Mouse (Mus musculus) hindbrain, embryonic 11.5 days (tissue): ENCODE results near the gene Mrps15. TPM values are rescaled to one million over a fixed set of nuclear protein-coding genes. Genes with fewer than 3 reads are reported as not detected.
"Not testable (repeated sequence)": the region's sequence is repeated elsewhere in the genome, so short reads cannot be mapped to it uniquely, and the experiment has no call there.

ENCODE experiments used
- ATAC-seq: fragments of 200-750 bp; cut with Nextera tagmentation; 2 replicates; pipeline ENCODE4 v1.8.0; 2017; ENCODE audit warnings: mild to moderate bottlenecking, moderate TSS enrichment, moderate library complexity; ENCODE audit not compliant: low FRiP score
- DNase-seq: peaks from one replicate; pipeline ENCODE4 v3.0.0-alpha.2; 2015; ENCODE audit warnings: low spot score
- H3K27ac ChIP-seq: fragments of 300-500 bp; sonication (generic); 2 replicates; pipeline ENCODE4 v1.5.1; 2014; ENCODE audit warnings: mild to moderate bottlenecking, low read depth, low read length
- H3K27me3 ChIP-seq: fragments of 300-500 bp; sonication (generic); 2 replicates; pipeline ENCODE4 v1.6.1; 2014; ENCODE audit warnings: mild to moderate bottlenecking, low read length, moderate library complexity, mixed read lengths; ENCODE audit not compliant: control insufficient read depth, insufficient read depth
- H3K36me3 ChIP-seq: fragments of 300-500 bp; sonication (generic); 2 replicates; pipeline ENCODE4 v1.6.1; 2014; ENCODE audit warnings: mild to moderate bottlenecking, low read length, moderate library complexity, mixed read lengths; ENCODE audit not compliant: control insufficient read depth, insufficient read depth
- H3K4me1 ChIP-seq: fragments of 300-500 bp; sonication (generic); replicated peaks from 2 replicates; pipeline ENCODE4 v1.6.1; 2014; ENCODE audit warnings: low read length, mixed read lengths; ENCODE audit not compliant: control insufficient read depth, insufficient read depth
- H3K4me2 ChIP-seq: fragments of 300-500 bp; sonication (generic); replicated peaks from 2 replicates; pipeline ENCODE4 v1.6.1; 2014; ENCODE audit warnings: mild to moderate bottlenecking, low read depth, low read length
- H3K4me3 ChIP-seq: fragments of 300-500 bp; sonication (generic); 2 replicates; pipeline ENCODE4 v1.5.1; 2014; ENCODE audit warnings: low read depth, low read length
- H3K9ac ChIP-seq: fragments of 300-500 bp; sonication (generic); 2 replicates; pipeline ENCODE4 v1.6.1; 2014; ENCODE audit warnings: low read depth, low read length
- H3K9me3 ChIP-seq: fragments of 300-500 bp; sonication (generic); 2 replicates; pipeline ENCODE4 v1.6.1; 2016; ENCODE audit warnings: low read length; ENCODE audit not compliant: control insufficient read depth
- WGBS: fragments of 180-500 bp; shearing (Covaris S2); extraction: QIAGEN DNeasy Blood & Tissue Kit; methylation state at CpG from one replicate; pipeline ENCODE4 v1.1.7; 2014; 5-methylcytosine and 5-hydroxymethylcytosine counted together
- polyA plus RNA-seq: library from polyadenylated mRNA; unstranded; fragments of >200 nt; fragmentation: Nextera tagmentation; extraction: Ambion mirVana; gene quantifications from 2 replicates; pipeline ENCODE4 v1.2.1, GENCODE M21; 2014

Gene Mrps15
- polyA plus RNA-seq, 1 experiment from 2014 or later: 155 TPM

GRCm38 (mm10) chr4:126090101-126090847 is 43.5 kb downstream of the Mrps15 start:
- no peak overlapping the region for H3K4me2 ChIP-seq
- 78% methylated on average over 7 of the region's 7 CpGs for WGBS
- H3K9ac ChIP-seq: no peak overlapping the region
- H3K27ac ChIP-seq: no peak overlapping the region
- no peaks in the 10 kb centered on the region for H3K4me1 ChIP-seq
- no peaks in the 10 kb centered on the region for H3K9me3 ChIP-seq
- no peaks in the 10 kb centered on the region for H3K27me3 ChIP-seq
- DNase-seq: no peak
- no peak overlapping the region for H3K4me3 ChIP-seq
- no peak for ATAC-seq
- H3K36me3 ChIP-seq: no peaks in the 10 kb centered on the region

DNA sequence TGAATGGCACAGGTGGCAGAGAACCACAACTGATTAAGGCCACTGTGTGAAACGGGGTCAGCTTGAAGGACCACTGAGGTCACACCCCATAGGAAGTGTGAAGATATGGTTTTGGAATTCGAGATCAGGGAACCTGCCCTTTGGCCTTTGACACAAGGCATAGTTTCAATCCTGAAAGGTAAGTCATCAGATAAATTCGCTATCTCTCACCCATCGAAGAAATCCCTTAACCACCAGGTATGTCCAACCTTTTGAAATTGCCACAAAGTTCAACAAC is 44.1 kb downstream of the Mrps15 start:
- 78% methylated on average over 4 of the region's 4 CpGs for WGBS
- no peak overlapping the region for H3K27ac ChIP-seq
- DNase-seq (no peak), ATAC-seq (no peak)
- H3K9ac ChIP-seq: no peak overlapping the region
- no peaks in the 10 kb centered on the region for H3K4me1 ChIP-seq
- no peak overlapping the region for H3K4me2 ChIP-seq
- no peak overlapping the region for H3K4me3 ChIP-seq
- H3K9me3 ChIP-seq: no peaks in the 10 kb centered on the region
- no peaks in the 10 kb centered on the region for H3K27me3 ChIP-seq
- no peaks in the 10 kb centered on the region for H3K36me3 ChIP-seq

DNA sequence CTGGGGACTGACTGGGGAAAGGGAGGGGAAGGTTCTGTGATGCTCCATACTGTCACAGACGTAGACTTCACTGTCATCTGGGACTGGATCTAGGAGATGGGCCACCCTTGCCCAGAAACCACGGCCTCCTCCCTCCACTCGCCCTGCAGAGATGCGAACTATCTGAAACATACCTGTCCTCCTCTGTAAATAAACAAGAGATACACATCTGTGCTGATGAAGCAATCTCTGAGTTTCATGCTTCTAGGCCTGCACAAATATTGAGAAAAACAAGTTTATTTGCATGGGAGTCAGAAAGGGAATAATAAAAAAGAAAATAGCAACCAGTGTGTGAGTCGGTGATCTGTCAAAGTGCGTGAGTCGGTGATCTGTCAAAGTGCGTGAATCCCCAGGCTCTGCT is 45.1 kb downstream of the Mrps15 start:
- ATAC-seq: no peak
- no peak overlapping the region for H3K27ac ChIP-seq
- H3K4me2 ChIP-seq: no peak overlapping the region
- no peaks in the 10 kb centered on the region for H3K4me1 ChIP-seq
- H3K9me3 ChIP-seq: no peaks in the 10 kb centered on the region
- WGBS: 85% methylated on average over 8 of the region's 8 CpGs
- H3K9ac ChIP-seq: no peak overlapping the region
- H3K27me3 ChIP-seq: no peaks in the 10 kb centered on the region
- DNase-seq: no peak
- no peak overlapping the region for H3K4me3 ChIP-seq
- H3K36me3 ChIP-seq: no peaks in the 10 kb centered on the region

DNA sequence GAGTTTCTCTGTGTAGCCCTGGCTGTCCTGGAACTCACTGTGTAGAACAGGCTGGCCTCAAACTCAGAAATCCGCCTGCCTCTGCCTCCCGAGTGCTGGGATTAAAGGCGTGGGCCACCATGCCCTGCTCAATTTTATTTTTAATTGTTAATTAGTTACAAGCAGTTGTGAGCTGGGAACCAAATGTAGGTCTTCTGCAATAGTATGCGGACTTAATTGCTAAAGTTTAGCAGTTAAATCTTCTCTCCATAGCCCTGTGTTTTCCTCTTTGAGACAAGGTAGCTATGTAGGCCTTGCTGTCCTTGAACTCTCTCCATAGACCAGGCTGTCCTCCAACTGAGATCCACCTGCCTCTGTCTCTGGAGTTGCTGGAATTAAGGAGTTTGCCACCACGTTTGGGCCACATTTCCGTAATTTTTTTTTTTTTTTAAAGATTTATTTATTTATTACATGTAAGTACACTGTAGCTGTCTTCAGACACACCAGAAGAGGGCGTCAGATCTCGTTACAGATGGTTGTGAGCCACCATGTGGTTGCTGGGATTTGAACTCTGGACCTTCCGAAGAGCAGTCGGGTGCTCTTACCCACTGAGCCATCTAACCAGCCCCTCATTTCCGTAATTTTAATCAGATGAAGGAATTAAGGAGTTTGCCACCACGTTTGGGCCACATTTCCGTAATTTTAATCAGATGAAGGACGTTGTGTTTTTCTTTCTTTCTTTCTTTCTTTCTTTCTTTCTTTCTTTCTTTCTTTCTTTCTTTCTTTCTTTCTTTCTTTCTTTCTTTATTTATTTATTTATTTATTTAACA is 49.1 kb downstream of the Mrps15 start:
- H3K27ac ChIP-seq, DNase-seq, H3K9ac ChIP-seq, H3K36me3 ChIP-seq, ATAC-seq, H3K4me3 ChIP-seq, H3K27me3 ChIP-seq, H3K4me1 ChIP-seq, H3K9me3 ChIP-seq: not testable (repeated sequence)
- WGBS: 57% methylated on average over 14 of the region's 14 CpGs
- H3K4me2 ChIP-seq: peak overlapping the region; percentile 55; the same call in 1 of the 2 replicates

DNA sequence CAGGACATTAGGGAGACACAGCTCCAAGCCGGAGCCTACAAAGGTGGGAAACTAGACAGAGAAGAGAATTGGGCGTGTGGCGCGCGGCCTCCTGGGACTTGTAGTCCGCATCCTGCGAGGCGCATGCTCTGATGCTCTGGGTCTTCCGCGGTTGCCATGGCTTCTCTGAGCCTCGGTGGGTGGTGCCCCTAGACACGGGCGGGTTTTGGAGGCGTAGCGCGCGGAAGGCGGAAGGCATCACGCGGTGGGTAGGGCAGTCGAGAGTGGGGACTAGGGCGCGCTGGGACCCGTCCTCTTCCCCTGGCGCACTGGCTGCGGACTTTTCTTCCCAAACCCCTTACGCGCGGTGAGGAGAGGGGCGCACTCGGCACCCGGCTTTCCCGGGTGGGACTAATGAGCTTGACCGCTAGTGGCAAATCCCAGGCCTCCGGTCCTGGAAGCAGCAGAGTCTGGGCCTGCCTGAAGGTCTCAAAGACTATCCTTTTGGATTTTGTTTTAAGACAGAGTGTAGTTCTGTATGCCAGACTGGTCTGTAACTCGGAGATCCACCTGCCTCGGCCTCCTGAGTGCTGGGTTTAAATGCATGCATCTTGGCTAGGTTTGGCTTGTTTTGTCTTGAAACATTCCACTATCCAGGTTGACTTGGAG is 49.9 kb downstream of the Mrps15 start, which contains the start of gene Lsm10:
Gene Lsm10, plus strand, starts transcription at position 160 of the 648 bp plus-strand sequence.
- 5% methylated on average over 35 of the region's 37 CpGs for WGBS
- peak within 1 kb of the TSS; percentile 70 for H3K27ac ChIP-seq
- peak within 1 kb of the TSS; percentile 75 for H3K9ac ChIP-seq

GRCm38 (mm10) chr4:126097711-126098253 is 51.1 kb downstream of the Mrps15 start:
- DNase-seq (no peak), ATAC-seq (no peak)
- Histone ChIP-seq H3K36me3 (no peaks in the 10 kb centered on the region), H3K4me3 (no peak overlapping the region), H3K9me3 (no peaks in the 10 kb centered on the region), H3K27ac (no peak overlapping the region), H3K9ac (no peak overlapping the region), H3K27me3 (no peaks in the 10 kb centered on the region), H3K4me1 (no peaks in the 10 kb centered on the region), H3K4me2 (no peak overlapping the region)
- 93% methylated on average over 20 of the region's 20 CpGs for WGBS

More for the DNA sequence above, 49.9 kb downstream of the Mrps15 start, which contains the start of gene Lsm10:
- Histone ChIP-seq H3K36me3 (no peaks in the 10 kb centered on the region), H3K9me3 (no peaks in the 10 kb centered on the region), H3K4me3 (peak within 1 kb of the TSS; percentile 62), H3K27me3 (no peaks in the 10 kb centered on the region), H3K4me2 (peak within 1 kb of the TSS; percentile 55), H3K4me1 (no peaks in the 10 kb centered on the region)
- DNase-seq (peak; percentile 96), ATAC-seq (peak; percentile 97)

- DNase-seq (no peak), ATAC-seq (no peak)
- H3K9me3 ChIP-seq: no peaks in the 10 kb centered on the region
- H3K9ac ChIP-seq: no peak overlapping the region
- no peaks in the 10 kb centered on the region for H3K36me3 ChIP-seq
- WGBS: 90% methylated on average over 3 of the region's 3 CpGs
- no peak overlapping the region for H3K4me2 ChIP-seq
- no peak overlapping the region for H3K4me3 ChIP-seq
- no peaks in the 10 kb centered on the region for H3K27me3 ChIP-seq
- H3K27ac ChIP-seq: no peak overlapping the region
- H3K4me1 ChIP-seq: no peaks in the 10 kb centered on the region
These were observed 52.6 kb downstream of the Mrps15 start for GRCm38 (mm10) chr4:126099365-126099764.

- no peak overlapping the region for H3K27ac ChIP-seq
- no peak overlapping the region for H3K9ac ChIP-seq
- no peaks in the 10 kb centered on the region for H3K27me3 ChIP-seq
- no peak overlapping the region for H3K4me2 ChIP-seq
- H3K4me3 ChIP-seq: no peak overlapping the region
- 85% methylated on average over 3 of the region's 3 CpGs for WGBS
- H3K36me3 ChIP-seq: no peaks in the 10 kb centered on the region
- peaks cover 4% of the 10 kb centered on the region; the same call in 1 of the 2 replicates for H3K4me1 ChIP-seq
- H3K9me3 ChIP-seq: no peaks in the 10 kb centered on the region
- ATAC-seq: no peak
- no peak for DNase-seq
These were observed 54.0 kb downstream of the Mrps15 start for GRCm38 (mm10) chr4:126100764-126101163.
